Mouse (Mus musculus): ENCODE measurements at regions not wholly inside any gene's neighbourhood (a gene's known extent, or its start where the extent isn't known, plus 50 kb on each side); places are given as distances from the start of the nearest gene placed in this dataset.
A peak's percentile ranks its signal among the peaks of the same experiment; 100 is the strongest.

GRCm38 (mm10) chr3:63036691-63037090 is 204.6 kb upstream of the Mme start:
- no peak for DNase-seq (ENCODE audit: low read depth, low spot score)

GRCm38 (mm10) chr3:63070786-63071185 is 170.6 kb upstream of the Mme start:
- no peak for DNase-seq (ENCODE audit: low read depth, low spot score)

- DNase-seq (ENCODE audit: low read depth, low spot score): no peak
Observed at GRCm38 (mm10) chr3:63073051-63073450, 168.3 kb upstream of the Mme start.

GRCm38 (mm10) chr3:63078181-63078580 is 163.2 kb upstream of the Mme start:
- no peak for DNase-seq (ENCODE audit: low read depth, low spot score)

- peak; percentile 7 for DNase-seq (ENCODE audit: low read depth, low spot score)
Observed at GRCm38 (mm10) chr3:63082161-63082560, 159.2 kb upstream of the Mme start.

DNA sequence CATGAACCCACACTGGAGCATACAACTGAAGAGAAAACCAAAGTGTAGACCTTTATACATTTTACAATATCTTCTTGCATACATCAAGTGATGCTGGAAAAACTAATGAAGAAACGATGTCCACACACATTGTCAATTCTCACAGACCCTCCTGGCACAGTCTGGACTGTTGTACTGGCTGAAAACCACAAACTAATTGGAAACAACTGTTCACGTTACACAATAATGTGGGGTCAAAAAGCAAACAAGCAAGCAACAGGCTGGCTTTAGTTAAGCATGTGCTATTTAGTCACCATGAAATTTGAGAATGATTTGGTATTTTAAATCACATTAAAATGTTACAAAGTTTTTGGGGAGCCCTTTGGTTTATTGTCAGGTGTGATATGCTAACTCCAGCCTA is 155.9 kb upstream of the Mme start:
- DNase-seq (ENCODE audit: low read depth, low spot score): no peak

- DNase-seq (ENCODE audit: low read depth, low spot score): no peak
Observed at GRCm38 (mm10) chr3:63092901-63093300, 148.4 kb upstream of the Mme start.

DNA sequence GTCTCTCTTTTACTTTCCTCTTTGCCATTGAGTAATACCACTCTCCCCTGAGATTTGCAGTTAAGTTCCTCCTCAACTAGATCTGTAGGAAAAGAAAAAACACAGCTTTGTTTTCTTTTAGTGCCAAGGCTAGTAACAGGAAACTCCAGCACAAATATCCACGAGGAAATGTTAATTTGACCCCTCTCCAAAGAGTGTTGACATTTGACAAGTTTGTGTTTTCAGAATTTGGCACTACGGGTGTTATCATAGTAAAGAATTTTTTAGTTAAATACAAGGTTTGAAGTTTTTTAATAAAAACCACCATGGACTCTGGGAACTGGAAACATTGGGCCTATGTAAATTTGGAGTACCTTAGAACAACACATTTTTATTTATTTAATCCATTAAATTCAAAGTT is 126.1 kb upstream of the Mme start:
- no peak for DNase-seq (ENCODE audit: low read depth, low spot score)

DNA sequence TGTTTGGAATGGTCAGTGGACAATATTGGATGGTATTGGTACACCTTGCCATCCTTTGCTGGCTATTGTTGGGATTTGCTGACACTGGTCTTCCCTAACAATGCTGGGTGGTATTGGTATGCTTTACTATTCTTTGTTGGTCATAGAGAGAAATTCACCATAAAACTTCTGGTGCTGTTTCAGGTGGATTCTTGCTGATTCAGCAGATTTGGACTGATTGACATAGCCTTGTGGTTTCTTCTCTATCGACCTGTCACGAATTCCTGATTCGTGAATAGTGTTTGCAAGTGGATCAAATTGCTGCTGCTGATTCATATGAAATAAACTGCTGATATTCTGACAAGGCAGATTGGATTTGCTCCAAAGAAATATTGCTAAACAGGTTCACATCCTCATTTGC is 109.5 kb upstream of the Mme start:
- no peak for DNase-seq (ENCODE audit: low read depth, low spot score)

GRCm38 (mm10) chr3:63137391-63138147 is 103.8 kb upstream of the Mme start:
- DNase-seq (ENCODE audit: low read depth, low spot score): no peak

- no peak for DNase-seq (ENCODE audit: low read depth, low spot score)
Observed at GRCm38 (mm10) chr3:63146237-63146636, 95.1 kb upstream of the Mme start.

DNA sequence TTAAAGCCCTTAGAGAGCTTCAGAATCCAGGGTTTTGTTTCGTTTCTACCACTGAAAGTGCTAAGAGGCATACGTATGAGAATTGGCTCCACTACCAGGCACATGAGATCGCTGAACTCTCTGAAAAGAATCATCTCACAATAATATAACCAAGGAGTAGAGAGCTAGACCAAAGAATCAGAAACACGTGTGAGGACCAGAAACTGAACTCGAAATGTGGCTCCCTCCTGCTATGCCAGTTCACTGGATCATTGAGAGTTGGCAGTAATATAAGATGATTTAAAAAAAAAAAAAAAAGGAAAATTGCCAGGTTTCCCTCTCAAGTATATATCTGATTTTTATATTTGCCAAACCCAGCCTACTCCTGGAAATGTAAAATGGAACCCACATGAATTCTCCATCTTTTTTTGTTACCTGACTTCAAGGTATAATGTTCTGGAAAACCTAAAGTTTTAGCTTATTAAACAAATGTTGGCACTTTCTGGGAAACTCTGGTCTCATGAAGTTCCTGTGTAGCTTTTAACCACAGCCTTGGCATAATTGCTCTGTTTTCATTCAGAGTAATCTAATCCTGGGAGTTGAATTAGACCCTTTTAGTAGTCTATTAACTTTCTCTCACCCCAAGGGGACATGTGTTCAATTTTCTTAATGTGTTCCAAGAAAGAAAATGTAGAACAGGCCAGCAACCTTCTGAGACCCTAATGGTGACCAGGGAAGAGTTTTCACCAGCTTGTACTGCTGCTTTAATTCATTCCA is 58.7 kb upstream of the Mme start:
- DNase-seq (ENCODE audit: low read depth, low spot score): no peak

- DNase-seq (ENCODE audit: low read depth, low spot score): no peak
Observed at GRCm38 (mm10) chr3:63187836-63188440, 53.4 kb upstream of the Mme start.
